Mouse (Mus musculus): Measurements from ENCODE around the gene Erf.
A peak's percentile ranks its signal among the peaks of the same experiment; 100 is the strongest.

Erf gene

DNA sequence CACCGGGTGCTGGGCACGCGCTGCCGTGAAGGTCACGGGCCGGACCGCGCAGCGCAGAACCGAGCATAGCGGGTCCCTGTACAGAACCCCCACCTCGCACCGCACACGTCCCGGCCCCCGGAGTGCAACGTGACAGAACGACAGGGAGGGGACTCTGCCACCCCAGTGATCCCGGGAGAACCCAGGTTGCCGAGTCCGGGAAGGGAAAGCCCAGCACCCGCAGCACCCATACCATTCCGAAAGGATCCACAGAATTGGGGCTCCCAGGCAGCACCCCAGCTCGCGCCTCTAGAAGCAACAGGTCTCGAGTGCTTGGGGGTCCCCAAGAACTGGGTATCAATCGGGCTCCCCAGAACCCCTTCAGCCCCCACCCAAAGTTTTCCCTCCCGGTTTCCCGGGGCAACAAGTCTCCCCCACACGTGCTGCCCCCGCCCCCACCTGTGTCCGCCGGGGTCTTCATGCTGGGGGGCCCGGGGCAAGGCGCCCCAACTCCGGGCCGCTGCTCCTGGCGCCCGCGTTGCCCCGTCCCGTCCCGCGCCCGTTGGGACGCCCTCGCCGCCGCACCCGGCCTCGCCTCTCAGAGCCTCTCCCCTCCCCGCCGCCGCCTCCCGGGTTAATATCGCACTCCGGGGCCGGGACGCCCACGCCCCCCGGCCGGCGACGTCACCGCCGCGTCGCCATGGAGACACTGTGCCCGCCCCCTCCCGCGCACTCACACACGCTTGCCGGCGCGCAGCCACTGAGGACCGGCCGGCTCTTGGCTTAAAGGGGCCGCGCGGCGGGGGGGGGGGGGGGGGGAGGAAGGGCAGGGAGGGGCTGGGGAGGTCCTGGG lies at the start of gene Erf:
TSS of gene Erf (minus strand) at position 621 of the 832 bp plus-strand sequence.
- peak; percentile 95 for DNase-seq (ENCODE audit: low spot score)

- peak; percentile 79 for DNase-seq (ENCODE audit: low spot score)
Measured at GRCm38 (mm10) chr7:25297454-25298325, 47.1 kb upstream of the Erf start, which contains the start of gene Pafah1b3. Pafah1b3 (minus strand) TSS chr7:25297986.

GRCm38 (mm10) chr7:25296945-25297453 lies 46.4 kb upstream of the Erf start:
- DNase-seq (ENCODE audit: low spot score), result no peak

DNA sequence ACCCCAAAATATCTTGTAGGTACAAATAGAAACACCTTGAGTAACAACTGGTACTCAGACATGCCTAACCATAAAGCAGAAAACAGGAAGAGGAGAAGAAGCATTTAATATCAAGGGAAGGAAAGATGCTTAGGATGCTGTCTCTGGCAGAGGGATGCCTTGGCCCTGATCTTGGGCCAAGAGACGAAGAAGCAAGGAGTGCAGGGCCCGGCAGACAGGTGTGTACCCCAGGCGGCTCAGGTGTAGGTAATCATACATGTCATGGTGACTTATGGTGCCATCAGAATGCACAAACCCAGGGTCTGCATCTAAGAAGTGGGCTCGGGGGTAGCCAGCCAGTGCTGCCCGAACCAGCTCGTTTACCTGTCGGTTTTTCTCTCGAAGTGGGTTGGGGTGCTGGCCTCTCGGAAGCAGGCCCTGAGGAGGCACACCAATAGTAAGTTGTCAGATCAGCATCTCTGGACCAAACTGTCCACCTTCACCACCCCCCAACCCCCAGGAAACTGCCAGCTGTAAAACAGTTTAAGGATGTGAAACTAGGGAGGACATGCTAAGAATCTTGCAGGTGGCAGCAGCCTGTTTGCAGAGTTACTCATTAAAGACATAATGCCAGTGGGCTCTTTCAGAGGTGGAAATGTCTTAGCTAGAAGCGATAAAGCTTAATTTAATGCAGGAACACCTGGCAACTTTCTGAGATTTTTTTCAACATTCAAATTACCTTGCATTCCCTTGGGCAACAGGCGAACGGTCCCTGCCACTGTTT lies 44.6 kb upstream of the Erf start:
- DNase-seq (ENCODE audit: low spot score), result no peak

DNA sequence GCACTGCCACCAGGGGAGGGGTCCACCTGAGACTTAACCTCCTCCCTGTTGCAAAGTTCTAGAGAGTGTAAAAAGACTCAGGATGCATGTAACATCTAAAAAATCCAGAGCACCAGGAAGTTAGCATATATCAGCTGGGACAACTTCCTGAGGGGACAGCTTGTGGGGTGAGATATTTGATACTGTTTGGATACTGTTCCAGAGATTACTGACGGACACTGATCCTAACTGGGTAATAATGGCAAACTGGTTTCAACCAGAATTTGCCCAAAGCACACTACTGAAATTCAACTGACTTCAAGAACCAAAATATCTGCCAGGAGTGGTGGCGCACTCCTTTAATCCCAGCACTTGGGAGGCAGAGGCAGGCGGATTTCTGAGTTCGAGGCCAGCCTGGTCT lies 43.9 kb upstream of the Erf start:
- no peak for DNase-seq (ENCODE audit: low spot score)

DNA sequence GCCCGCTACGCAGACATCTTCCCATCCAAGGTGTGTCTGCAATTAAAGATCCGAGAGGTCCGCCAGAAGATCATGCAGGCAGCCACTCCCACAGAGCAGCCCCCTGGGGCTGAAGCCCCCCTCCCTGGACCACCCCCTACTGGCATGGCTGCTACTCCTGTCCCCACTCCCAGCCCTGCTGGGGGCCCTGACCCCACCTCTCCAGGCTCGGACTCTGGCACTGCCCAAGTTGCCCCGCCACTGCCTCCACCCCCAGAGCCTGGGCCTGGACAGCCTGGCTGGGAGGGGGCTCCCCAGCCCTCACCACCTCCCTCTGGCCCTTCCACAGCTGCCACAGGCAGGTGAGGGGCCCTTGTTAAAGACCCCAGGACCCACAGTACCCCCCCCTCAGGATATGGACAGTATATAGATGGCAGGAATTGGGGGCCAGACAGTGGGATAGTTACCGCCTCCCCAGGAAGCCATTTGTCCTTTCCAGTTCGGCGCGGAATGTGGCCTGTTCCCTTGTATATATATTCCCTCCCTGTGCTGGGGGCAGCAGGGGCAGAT lies 42.7 kb upstream of the Erf start:
- no peak for DNase-seq (ENCODE audit: low spot score)

DNA sequence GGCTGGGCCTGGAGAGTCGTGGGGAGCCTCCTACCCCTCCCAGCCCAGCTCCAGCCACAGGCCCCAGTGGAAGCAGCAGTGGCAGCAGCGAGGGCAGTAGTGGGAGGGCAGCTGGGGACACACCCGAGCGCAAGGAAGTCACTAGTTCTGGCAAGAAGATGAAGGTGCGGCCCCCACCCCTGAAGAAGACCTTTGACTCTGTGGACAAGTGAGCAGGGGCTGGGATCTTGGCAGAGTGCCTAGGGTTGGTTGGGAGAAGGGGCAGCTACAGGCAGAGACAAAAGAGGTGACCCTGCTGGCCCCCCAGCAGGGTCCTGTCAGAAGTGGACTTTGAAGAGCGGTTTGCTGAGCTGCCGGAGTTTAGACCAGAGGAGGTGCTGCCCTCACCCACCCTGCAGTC lies 41.5 kb upstream of the Erf start:
- DNase-seq (ENCODE audit: low spot score), result no peak

GRCm38 (mm10) chr7:25290911-25291310 lies 40.4 kb upstream of the Erf start:
- DNase-seq (ENCODE audit: low spot score), result no peak

DNA sequence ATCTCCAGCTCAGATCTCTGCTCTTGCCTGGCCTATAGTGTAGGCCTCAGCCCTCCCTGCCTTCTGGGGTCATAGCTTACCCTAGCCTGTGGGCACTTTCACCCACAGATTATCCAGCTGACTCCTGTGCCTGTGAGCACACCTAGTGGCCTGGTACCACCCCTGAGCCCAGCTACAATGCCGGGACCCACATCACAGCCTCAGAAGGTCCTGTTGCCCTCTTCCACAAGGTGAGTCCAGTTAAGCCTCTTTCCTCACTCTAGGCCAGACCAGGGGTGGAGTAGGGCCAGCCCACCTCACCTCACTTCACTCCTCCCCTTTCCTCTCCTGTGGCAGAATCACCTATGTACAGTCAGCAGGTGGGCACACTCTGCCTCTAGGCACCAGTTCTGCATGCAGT lies 39.9 kb upstream of the Erf start:
- DNase-seq (ENCODE audit: low spot score), result no peak

- DNase-seq (ENCODE audit: low spot score), result no peak
Measured at GRCm38 (mm10) chr7:25289925-25290324, 39.4 kb upstream of the Erf start.

DNA sequence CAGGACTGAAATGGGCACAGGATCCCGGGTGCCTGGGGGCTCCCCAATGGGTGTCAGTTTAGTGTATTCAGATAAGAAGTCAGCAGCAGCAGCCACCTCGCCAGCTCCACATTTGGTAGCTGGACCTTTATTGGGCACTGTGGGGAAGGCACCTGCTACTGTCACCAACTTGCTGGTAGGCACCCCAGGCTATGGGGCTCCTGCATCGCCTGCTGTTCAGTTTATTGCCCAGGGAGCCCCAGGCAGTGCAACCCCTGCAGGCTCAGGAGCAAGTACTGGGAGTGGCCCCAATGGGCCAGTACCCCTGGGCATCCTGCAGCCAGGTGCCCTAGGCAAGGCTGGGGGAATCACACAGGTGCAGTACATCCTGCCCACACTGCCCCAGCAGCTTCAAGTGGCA lies 38.2 kb upstream of the Erf start:
- DNase-seq (ENCODE audit: low spot score), result no peak

GRCm38 (mm10) chr7:25288011-25288410 lies 37.5 kb upstream of the Erf start:
- no peak for DNase-seq (ENCODE audit: low spot score)

- DNase-seq (ENCODE audit: low spot score), result no peak
Measured at GRCm38 (mm10) chr7:25286989-25287388, 36.4 kb upstream of the Erf start.

- no peak for DNase-seq (ENCODE audit: low spot score)
Measured at GRCm38 (mm10) chr7:25285511-25286238, 35.1 kb upstream of the Erf start.

DNA sequence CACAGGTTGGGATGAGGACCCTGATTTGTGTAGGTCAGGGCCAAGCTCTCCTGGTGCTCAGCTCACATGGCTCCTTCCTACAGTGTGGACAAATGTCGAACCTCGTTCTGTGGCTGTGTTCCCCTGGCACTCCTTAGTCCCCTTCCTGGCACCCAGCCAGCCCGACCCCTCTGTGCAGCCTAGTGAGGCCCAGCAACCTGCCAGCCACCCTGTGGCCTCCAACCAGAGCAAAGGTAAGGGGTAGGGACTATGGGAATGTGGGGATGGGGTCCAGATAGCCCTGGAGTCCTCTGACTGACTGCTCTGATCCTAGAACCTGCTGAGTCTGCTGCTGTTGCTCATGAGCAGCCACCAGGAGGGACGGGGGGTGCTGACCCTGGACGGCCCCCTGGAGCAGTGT lies 34.2 kb upstream of the Erf start:
- DNase-seq (ENCODE audit: low spot score), result no peak

- DNase-seq (ENCODE audit: low spot score), result no peak
Measured at GRCm38 (mm10) chr7:25284171-25284570, 33.6 kb upstream of the Erf start.

DNA sequence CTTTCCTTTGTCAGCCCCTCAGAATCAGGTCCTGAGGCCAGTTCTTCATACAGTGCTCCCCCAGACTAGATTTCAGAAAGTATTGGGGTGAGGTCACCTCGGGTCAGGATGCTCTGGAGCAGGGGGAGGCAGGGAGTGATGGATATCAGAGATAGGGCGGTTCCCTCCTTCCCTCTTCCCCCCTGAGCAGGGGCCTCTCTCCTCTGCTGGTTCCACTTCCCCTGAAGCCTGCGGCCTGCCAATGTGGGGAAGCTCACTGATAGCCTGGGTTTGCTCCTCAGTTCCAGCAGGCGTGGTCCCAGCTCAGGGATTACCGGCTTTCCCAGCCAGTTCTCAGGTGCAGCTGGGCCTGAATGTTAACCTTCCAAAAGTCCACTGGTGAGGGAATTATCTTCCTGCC lies 33.1 kb upstream of the Erf start:
- no peak for DNase-seq (ENCODE audit: low spot score)

DNA sequence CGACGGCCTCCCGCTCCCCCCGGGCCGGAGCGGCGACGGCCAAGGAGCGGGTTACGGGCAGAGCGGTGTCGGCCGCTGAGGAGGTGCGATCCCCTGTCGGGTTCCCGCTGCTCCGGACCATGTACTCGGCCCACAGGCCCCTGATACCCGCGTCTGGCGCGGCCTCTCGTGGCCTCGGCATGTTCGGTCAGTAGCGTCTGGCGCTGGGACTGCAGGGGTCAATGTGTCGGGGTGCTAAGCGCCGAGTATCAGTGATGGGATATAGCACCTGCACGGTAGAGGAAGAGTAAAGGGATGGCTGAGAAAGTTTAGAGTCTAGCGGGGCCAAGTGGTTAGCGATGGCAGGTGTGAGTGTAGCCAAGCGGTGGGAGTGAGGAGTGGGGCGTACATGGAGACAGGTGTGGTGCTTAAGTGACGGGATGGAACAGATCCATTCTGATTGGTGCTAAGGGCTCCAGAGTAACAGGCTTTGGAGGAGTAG lies 32.2 kb upstream of the Erf start:
- no peak for DNase-seq (ENCODE audit: low spot score)

- DNase-seq (ENCODE audit: low spot score), result peak; percentile 95
Measured at GRCm38 (mm10) chr7:25281734-25282601, 31.4 kb upstream of the Erf start.

DNA sequence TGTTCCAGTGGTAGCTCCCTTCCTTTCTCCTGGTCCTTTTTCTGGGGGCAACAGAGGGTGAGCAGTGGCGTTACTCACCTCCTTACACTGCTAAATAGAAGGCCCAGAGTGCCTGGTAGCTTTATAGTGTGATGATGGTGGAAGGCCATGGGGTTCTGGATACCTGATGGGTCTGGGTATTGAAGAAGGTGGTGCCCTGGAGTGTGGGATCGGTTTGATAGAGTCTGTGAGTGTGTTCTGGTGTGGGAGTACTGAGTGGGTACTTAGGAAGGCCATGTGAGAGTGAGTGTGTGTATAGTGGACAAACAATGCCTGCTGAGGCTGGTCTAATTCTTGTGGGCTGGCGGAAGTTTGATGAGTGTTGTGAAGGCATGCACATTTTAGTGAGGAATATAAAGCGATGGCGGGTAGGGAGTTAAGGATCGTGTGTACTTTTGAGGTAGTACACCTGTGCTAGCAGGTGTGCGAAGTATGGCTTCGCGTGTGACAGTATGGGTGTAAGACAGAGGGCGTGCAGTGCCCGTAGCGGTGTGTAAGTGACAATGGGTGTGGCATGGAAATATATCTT lies 30.7 kb upstream of the Erf start:
- no peak for DNase-seq (ENCODE audit: low spot score)

All from left cerebral cortex, adult 11 months (tissue).